Mouse (Mus musculus) NIH3T3 (cell line): Measurements from ENCODE around the gene Kcnq1.
A peak's percentile ranks its signal among the peaks of the same experiment; 100 is the strongest.

Experiments
- DNase-seq: peaks from one replicate; pipeline ENCODE4 v3.0.0-alpha.2; 2012; ENCODE audit warnings: low read depth

The Kcnq1 gene

DNA sequence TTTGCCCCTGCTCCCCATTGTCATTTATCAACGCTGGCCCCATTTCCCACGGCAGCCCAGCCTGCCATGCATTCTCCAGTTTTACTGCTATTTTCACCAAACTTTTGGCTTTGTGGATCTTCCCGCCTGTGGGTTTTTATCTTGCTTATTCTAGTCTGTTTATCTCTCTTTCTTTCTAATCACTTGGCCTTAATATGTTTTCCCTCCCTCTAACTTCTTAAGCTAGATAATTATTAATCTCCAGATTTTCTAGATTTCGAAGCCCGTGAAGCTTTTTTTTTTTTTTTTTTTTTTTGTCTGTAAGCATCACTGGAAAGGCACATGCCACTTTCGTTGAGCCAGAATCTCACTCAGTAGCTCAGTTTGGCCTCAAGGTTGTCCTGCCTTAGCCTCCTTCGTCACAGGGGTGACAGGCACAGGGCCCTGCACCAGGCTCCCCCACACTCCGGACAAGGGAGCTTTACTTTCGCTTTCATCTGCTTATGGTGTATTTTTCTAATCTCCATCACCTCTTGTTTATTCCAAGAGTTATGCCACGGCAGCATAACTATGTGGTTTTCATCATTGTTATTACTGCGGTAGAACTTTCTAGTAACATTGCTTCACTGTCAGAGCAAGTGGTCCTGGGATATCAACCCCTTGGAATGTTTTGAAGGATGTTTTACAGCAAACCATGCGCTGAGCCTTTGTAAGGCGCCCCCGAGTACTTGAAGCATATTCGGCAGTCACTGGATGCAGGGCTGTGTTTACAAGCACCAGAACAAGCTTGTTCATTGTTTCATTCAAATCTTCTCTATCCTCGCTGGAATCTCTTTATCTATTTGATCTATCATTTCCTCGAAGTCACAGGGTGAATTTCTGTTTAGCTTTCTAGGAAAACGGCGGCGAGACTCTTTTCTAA, 261.5 kb downstream of the Kcnq1 start:
- peak; percentile 5 for DNase-seq

- DNase-seq: no peak
These were observed 262.1 kb downstream of the Kcnq1 start for GRCm38 (mm10) chr7:143368267-143368643.

DNA sequence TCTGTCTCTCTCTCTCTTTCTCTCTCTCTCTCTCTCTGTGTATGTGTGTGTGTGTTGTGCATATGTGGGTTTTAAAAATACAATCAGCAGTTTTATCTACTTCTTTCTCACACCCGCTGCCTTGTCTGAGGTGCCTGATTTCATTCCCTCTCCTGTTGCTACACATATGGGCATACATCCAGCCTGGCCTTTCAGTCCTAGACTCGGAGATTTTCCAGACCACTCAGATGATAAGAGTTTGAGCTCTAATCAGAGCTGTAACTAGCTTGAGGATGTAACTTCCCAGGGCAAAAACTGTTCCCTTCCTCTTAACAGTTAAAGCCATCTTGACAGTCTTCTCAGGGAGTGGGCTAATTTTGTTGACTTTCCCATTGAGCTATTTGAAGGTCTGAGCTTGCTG, 265.2 kb downstream of the Kcnq1 start:
- peak; percentile 5 for DNase-seq

GRCm38 (mm10) chr7:143373265-143373664, 267.1 kb downstream of the Kcnq1 start:
- no peak for DNase-seq

GRCm38 (mm10) chr7:143375945-143376344, 269.8 kb downstream of the Kcnq1 start:
- no peak for DNase-seq

DNA sequence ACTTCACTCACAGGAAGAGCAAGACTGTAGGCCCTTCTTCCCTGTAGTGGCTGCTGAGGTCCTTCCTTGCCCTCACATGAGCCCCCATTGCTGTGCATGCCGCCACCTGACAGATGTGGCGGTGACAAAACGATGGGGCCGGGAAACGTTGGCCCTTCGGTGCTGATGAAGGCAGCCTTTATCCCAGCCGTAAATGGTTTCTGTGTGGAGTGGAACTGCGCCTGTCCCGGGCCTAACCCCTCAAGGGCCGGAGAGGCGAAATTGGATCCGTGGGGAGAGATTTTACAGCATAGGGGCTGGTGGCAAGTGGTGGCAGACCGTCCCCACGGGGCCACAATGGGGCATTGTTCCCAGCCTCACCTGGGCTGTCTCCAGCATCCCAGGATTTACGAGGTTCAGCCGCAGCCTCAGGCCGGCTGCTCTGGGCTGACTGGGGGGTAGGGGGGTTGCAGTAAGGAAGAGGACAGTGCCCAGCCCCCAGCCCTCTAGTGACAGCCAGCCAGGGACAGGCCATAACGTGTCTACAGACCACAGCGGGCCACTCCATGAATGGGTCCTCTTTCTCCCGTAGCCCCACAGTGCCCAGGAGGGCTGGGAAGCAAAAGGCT, 274.4 kb downstream of the Kcnq1 start:
- no peak for DNase-seq

- no peak for DNase-seq
These were observed 280.5 kb downstream of the Kcnq1 start for GRCm38 (mm10) chr7:143386632-143387031.

DNA sequence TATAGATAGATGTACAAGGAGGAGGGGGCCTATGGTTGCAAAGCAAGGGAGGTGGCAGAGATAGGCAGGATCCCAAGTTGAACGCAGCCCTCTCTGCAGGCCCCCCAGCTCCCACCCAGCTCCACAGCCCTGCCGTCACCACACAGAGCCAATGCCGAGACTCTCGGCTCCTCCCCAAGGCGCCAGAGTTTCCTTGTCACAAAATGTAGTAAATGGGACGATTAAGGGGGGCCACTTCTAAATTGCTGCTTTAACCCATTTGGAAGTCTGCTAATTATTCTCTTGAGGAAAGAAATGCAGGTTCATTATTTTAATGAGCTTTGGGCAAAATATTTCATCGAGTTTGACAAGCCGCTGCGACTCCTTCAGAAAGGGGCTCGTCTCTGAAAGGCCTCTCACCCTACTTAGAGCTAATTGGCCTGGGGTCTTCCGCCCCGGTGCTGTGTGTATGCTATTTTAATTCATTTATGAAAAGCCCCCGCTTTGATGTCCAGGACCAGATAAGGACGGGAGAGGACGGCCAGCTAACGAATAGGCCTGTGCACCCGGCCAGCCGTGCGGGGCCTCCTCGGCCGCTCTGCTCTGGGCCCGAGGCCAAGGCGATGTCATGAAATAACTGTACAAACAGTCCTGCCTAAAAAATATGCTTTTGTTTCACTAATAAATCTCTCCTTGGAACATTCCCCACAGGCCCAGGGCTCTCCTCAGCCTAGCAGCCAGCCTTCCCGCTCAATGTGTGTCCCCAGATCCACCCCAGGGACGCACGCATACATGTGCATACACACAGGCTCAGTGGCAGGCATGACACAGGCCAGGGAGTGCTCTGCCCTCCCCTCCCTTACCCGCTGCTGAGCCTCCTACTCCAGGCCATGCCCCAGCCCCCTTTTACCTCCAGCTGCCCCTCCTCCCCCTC, 282.9 kb downstream of the Kcnq1 start:
- no peak for DNase-seq

DNA sequence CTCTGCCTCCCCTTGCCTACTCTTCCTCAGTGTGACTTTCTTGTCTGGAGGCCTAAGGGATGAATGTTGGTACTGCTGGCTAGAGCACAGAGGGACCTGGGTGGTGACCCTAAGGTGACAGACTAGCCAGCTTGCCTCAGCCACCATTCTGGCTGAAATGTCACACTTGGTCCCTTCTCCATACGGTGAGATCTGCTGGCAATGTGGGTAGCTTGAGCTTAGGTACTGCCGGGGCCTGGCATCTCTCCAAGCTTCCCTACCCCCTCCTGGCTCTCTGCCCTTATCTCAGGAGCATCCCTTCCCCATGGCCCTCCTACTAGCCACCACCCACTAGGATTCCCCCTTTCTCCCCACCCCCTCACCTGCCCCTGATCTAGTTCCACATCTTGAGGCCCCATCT, 283.7 kb downstream of the Kcnq1 start:
- DNase-seq: no peak

DNA sequence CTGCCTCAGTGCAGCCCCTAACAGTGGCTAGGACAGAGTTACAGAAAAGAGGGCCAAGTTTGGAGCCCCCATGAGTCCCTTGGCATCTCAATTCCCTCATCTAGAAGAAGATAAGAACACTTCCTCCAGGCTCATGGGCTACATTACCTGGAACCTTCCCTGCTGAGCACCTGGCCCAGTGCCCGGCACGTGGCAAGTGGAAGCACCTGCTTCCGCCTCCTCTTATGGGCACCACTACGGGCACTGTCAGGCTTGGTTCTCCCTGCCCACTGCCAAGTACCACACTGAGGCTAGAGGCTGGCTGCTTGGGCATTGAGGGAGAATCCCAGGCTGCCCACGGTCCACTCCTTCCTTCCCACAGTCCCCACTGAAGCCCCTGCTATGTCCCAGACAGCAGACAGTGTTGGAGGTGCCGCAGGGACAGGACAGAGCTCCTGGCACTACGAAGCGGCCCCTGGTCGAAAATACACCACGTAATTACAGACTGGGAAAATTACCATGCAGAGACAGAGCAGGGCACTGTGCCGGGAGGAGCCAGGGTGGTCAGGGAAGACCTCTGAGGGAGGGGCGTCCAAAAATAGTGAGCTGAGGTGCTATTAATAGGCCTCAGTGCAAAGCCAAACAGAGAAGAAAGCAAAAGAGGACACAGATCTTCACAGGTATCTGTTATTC, 284.3 kb downstream of the Kcnq1 start:
- DNase-seq: no peak

DNA sequence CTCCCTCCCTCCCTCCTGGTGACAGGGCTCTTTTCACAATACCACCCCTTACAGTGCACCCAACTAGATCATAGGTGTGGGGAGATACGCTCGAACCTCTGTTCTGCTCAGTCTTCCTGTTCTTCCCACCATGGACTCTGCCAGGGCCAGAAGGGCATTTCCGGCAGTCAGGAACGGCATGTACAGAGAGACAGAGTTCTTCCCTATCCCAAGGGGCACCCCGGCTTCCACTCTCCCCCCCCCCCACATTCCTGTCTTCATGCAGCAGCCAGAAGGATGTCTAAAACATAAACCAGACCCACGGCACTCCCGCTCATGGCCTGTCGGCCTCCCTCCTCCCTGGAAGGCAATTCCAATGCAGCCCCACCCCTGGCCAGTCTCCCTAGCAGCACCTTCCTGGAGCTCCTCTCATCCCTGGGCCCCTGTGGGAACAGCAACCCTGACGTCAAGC, 289.0 kb downstream of the Kcnq1 start:
- no peak for DNase-seq

DNA sequence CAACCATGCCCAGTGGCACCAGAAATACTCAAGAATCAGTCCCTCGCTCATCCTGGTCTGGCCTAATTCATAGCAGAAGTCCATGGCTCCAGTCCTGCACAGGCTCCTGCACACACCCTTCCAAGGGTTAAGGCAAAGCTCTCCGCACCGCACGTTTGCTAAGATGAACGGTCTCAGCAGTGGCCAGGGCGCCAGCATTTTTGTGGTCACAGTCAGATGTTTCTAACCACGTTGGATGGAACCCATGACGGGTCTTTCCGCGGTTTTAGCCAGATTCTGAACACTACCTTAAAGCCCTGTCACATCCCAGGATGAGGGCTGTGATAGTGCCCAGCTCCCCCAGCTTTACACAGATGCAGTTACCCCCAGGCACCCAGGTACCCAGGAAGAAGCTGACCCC, 293.6 kb downstream of the Kcnq1 start:
- peak; percentile 33 for DNase-seq

GRCm38 (mm10) chr7:143400599-143400998, 294.4 kb downstream of the Kcnq1 start:
- DNase-seq: no peak

DNA sequence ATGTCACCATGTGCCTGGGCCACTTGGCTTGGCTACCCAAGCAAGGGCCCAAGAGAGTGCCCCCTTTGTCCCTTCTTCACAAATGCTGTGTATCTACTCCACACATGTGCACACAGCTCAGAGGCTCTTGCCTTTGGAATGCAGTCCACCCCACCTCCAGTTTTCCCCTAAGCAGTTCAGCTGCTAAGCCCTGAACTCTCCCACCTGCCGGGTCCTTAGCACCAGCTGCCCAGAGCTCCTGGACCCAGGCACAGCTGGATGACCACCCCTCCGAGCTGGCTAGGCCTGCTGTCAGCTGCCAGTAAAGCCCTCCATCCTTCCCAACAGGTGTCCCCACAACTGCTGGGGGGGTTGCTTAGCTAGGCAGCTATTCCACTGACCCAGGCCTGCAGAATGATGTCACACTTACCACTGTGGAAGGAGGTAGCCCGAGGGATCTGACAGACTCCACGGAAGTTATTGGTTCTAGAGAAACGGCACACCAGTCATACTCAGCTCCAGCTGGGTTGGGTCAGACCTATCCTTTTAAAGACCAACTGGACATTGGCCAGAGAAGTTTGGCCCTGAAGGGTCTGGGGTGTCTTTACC, 295.4 kb downstream of the Kcnq1 start:
- no peak for DNase-seq

- no peak for DNase-seq
These were observed 298.1 kb downstream of the Kcnq1 start for GRCm38 (mm10) chr7:143404296-143404695.

- peak; percentile 6 for DNase-seq
These were observed 301.9 kb downstream of the Kcnq1 start for GRCm38 (mm10) chr7:143407931-143408501.

GRCm38 (mm10) chr7:143408615-143409021, 302.5 kb downstream of the Kcnq1 start:
- peak; percentile 65 for DNase-seq

DNA sequence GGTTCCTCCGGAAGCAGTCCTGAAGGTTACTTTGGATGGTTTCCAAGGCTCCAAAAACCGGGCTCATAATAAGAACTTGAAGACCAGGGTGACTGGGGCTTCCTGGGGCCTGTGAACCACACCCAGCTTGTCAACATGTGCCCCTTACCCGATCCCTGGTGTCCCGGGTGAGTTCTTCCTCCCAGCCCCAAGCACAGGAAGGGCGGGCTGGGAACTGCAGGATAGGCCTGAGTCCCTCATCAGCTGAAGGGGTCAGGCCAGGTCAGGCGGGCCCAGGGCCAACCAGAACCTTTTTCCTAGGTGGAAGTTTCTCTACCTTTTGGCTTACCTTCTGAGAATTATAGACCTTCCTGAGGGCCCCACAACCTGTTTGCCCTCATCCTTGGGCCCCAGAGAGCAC, 306.4 kb downstream of the Kcnq1 start:
- DNase-seq: no peak

DNA sequence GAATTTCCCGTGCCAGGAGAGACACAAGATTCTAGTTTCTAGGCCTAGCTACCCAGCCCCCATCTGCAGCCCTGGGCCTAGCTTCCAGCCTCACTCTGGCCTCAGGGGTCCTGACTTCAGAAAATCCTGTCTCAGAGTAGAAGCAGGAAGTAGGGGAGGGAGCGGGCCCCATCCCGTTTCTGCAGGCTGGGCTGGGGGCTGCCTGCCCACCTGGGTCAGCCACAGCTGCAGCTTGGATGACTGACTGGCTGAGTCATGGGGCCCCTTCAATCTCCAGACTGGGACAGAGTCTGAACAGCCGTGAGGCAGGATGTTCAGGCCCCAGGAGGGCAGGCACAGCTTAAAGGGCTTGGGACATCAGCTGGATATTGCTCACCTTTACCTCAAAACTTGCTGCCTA, 308.9 kb downstream of the Kcnq1 start:
- no peak for DNase-seq

DNA sequence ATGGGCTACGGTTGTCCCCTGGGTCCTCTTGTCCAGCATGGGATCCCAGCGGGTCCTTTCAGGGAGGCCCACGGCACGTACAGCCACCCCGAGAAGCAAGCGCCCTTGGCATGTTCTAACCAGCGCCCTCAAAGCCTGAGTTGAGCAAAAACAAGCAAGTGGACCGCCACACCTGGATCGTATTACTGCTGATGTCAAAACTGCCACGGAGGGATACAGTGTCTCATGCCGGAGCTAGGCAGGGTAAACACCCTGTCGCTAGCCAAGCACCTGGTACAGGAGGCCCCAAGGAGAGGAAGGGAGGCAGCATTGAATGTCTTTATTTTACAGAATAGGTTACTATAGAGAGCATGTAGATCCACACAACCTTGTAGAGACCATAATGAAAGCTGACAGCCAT, 310.2 kb downstream of the Kcnq1 start:
- DNase-seq: no peak

DNA sequence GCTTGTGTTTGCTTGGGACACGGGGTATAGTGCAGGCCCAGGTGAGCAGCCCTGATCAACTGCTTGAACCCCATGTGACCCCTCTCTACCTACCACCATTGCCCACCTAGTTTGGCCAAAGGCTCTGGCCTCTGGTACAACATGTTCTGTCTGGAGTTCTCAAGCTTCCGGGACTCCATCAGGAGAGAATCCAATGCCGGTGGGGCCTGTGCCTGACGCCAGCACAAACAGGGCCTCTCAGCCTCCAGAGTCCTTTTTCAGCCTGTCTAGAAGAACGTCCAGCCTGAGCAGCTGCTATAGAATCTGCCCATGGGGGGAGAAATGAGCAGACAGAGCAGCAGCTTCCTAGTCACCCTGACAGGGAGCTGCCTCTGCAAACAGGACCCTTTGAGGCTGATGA, 311.7 kb downstream of the Kcnq1 start:
- no peak for DNase-seq
